Mouse (Mus musculus) neural tube, embryonic 14.5 days (tissue): ENCODE measurements around the gene Ctdnep1. TPM values are rescaled to one million over a fixed set of nuclear protein-coding genes. Genes with fewer than 3 reads are reported as not detected.

Experiments
- ATAC-seq: fragments of 200-750 bp; cut with Nextera tagmentation; 2 replicates; pipeline ENCODE4 v1.8.0; 2017; ENCODE audit warnings: low read depth, mild to moderate bottlenecking, moderate TSS enrichment, moderate library complexity
- H3K27ac ChIP-seq: fragments of 300-500 bp; sonication (generic); 2 replicates; pipeline ENCODE4 v1.5.1; 2014; ENCODE audit warnings: low read depth, mild to moderate bottlenecking, control low read depth, low read length, moderate library complexity, mixed read lengths
- H3K27me3 ChIP-seq: fragments of 300-500 bp; sonication (generic); 2 replicates; pipeline ENCODE4 v1.6.1; 2014; ENCODE audit warnings: low read length; ENCODE audit not compliant: control insufficient read depth, insufficient read depth
- H3K36me3 ChIP-seq: fragments of 300-500 bp; sonication (generic); 2 replicates; pipeline ENCODE4 v1.6.1; 2014; ENCODE audit warnings: low read length, mixed read lengths; ENCODE audit not compliant: control insufficient read depth, insufficient read depth
- H3K4me1 ChIP-seq: fragments of 300-500 bp; sonication (generic); 2 replicates; pipeline ENCODE4 v1.6.1; 2014; ENCODE audit warnings: low read length; ENCODE audit not compliant: control insufficient read depth, insufficient read depth
- H3K4me2 ChIP-seq: fragments of 300-500 bp; sonication (generic); 2 replicates; pipeline ENCODE4 v1.6.1; 2014; ENCODE audit warnings: mild to moderate bottlenecking, low read depth, low read length, control low read depth
- H3K4me3 ChIP-seq: fragments of 300-500 bp; sonication (generic); 2 replicates; pipeline ENCODE4 v1.5.1; 2014; ENCODE audit warnings: low read depth, low read length, control low read depth, mixed read lengths
- H3K9ac ChIP-seq: fragments of 300-500 bp; sonication (generic); replicated peaks from 2 replicates; pipeline ENCODE4 v1.6.1; 2014; ENCODE audit warnings: low read depth, mild to moderate bottlenecking, control low read depth, low read length, mixed read lengths
- H3K9me3 ChIP-seq: fragments of 300-500 bp; sonication (generic); 2 replicates; pipeline ENCODE4 v1.6.1; 2016; ENCODE audit warnings: low read length; ENCODE audit not compliant: control insufficient read depth
- WGBS: fragments of 180-500 bp; shearing (Covaris S2); extraction: QIAGEN DNeasy Blood & Tissue Kit; methylation state at CpG from one replicate; pipeline ENCODE4 v1.1.7; 2014; 5-methylcytosine and 5-hydroxymethylcytosine counted together
- polyA plus RNA-seq: library from polyadenylated mRNA; unstranded; fragments of >200 nt; fragmentation: Nextera tagmentation; extraction: Ambion mirVana; gene quantifications from 2 replicates; pipeline ENCODE4 v1.2.1, GENCODE M21; 2014

Ctdnep1 gene
- polyA plus RNA-seq, 1 experiment from 2014 or later = 26.5 TPM

DNA sequence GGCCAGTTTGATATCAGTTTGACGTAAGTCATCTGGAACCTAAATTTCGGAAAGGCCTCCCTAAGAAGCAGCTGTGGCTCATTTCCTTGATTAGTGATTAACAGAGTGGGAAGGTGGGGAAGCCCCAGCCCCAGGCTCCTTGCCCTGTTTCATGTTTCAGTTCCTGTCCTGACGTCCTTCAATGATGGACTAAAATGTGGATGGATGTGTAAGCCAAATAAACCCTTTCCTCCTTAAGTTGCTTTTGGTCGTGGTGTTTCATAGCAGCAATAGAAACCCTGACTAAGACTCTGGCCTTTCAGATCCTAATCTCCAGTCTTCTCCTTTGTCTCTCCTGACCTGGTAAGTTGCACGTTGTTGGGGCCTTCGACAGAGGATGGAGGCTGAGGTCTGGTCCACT is 10.7 kb upstream of the Ctdnep1 start:
- Histone ChIP-seq H3K4me3 (no peak overlapping the region), H3K36me3 (peaks cover 35% of the 10 kb centered on the region), H3K27ac (no peak overlapping the region), H3K4me2 (no peak overlapping the region), H3K9ac (no peak overlapping the region), H3K27me3 (peaks cover 25% of the 10 kb centered on the region), H3K9me3 (no peaks in the 10 kb centered on the region), H3K4me1 (peaks cover 6% of the 10 kb centered on the region; the same call in 1 of the 2 replicates)
- no peak for ATAC-seq
- WGBS = 90% methylated on average over 6 of the region's 6 CpGs

DNA sequence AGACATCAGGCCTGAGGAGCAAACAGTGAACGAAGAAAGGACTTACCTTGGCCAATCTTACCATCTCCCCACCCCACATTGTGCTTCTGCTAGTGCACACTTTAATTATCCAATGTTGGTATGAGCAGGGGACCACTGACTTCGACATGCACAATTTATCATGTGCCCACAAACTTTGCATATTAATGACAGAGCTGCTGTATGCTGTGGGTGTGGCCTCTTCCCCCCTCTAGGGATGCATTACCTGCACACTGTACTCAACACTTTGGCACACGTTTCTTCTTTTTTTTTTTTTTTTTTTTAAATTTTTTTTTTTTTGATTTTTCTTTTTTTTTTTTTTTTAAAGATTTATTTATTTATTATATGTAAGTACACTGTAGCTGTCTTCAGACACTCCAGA is 10.2 kb upstream of the Ctdnep1 start:
- peaks cover 4% of the 10 kb centered on the region; the same call in 1 of the 2 replicates for H3K4me1 ChIP-seq
- H3K4me3 ChIP-seq = no peak overlapping the region
- peaks cover 20% of the 10 kb centered on the region for H3K27me3 ChIP-seq
- H3K9ac ChIP-seq = no peak overlapping the region
- ATAC-seq = no peak
- H3K4me2 ChIP-seq = no peak overlapping the region
- H3K36me3 ChIP-seq = peaks cover 36% of the 10 kb centered on the region
- H3K27ac ChIP-seq = no peak overlapping the region
- 88% methylated on average over 3 of the region's 3 CpGs for WGBS
- no peaks in the 10 kb centered on the region for H3K9me3 ChIP-seq

DNA sequence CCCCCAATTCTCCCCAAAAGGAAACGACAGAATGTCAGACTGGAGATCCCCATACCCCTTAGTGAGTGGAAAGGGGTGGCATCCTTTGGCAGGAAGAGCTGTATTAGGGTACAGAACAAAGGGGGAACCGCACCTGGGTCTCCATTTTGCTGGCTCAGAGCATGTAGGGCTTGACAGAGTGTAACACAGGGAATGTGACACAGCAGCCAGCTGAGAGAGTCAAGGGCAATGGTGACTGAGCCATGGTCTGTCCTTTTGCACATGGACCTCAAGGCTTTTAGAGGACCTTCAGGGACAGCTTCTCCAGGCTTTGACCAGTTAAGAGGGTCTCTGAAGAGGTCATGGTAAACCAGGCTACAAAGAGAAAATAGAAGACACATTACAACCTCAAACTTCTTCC is 6.0 kb upstream of the Ctdnep1 start:
- H3K27me3 ChIP-seq = no peaks in the 10 kb centered on the region
- WGBS = 92% methylated on average over 2 of the region's 2 CpGs
- H3K4me1 ChIP-seq = peaks cover 4% of the 10 kb centered on the region; the same call in 1 of the 2 replicates
- H3K4me3 ChIP-seq = no peak overlapping the region
- H3K9me3 ChIP-seq = no peaks in the 10 kb centered on the region
- no peak overlapping the region for H3K9ac ChIP-seq
- no peak for ATAC-seq
- no peak overlapping the region for H3K27ac ChIP-seq
- peaks cover 26% of the 10 kb centered on the region for H3K36me3 ChIP-seq
- H3K4me2 ChIP-seq = no peak overlapping the region

DNA sequence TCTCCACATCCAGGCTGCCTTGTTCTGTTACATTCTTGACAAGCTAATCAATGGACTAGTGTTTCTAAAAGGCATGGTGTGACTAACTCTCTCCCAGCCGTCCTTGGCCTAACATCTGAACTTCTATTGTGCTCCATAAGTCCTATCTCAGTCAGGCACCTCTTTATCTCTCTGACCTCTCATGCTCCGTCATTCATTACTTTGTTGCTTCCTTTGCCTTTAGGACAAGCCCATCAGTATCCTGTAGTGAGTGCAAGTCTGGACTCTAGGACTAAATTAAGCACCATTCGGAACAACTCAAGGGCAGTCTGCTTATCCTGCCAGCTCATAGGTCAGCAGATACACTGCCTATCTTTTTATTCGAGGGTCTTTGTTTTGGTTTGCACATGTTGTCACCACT is 4.7 kb upstream of the Ctdnep1 start:
- Histone ChIP-seq H3K9me3 (no peaks in the 10 kb centered on the region), H3K27ac (no peak overlapping the region), H3K9ac (no peak overlapping the region), H3K27me3 (no peaks in the 10 kb centered on the region), H3K4me1 (peaks cover 4% of the 10 kb centered on the region; the same call in 1 of the 2 replicates), H3K36me3 (peaks cover 21% of the 10 kb centered on the region), H3K4me2 (no peak overlapping the region), H3K4me3 (no peak overlapping the region)
- no peak for ATAC-seq
- WGBS = 88% methylated on average over 4 of the region's 4 CpGs

DNA sequence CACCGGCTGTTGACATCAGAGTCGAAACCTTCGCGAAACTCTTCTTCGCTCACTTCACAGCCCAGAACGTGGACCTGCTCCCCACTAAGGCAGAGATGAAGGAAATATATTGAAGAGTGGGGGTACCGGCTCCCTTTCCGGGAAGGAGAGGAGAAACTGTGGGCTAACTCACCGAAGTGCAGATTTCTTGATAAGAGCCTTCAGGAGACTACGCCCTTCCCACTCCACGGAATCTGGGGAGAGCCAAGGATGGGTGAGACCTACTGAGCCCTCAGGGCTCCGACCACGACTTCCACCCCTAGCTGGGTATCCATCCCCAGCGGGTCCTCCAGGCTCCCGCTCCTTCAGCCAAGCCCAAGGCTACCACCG is 1.1 kb upstream of the Ctdnep1 start:
- H3K4me1 ChIP-seq = peaks cover 23% of the 10 kb centered on the region
- 3% methylated on average over 16 of the region's 16 CpGs for WGBS

DNA sequence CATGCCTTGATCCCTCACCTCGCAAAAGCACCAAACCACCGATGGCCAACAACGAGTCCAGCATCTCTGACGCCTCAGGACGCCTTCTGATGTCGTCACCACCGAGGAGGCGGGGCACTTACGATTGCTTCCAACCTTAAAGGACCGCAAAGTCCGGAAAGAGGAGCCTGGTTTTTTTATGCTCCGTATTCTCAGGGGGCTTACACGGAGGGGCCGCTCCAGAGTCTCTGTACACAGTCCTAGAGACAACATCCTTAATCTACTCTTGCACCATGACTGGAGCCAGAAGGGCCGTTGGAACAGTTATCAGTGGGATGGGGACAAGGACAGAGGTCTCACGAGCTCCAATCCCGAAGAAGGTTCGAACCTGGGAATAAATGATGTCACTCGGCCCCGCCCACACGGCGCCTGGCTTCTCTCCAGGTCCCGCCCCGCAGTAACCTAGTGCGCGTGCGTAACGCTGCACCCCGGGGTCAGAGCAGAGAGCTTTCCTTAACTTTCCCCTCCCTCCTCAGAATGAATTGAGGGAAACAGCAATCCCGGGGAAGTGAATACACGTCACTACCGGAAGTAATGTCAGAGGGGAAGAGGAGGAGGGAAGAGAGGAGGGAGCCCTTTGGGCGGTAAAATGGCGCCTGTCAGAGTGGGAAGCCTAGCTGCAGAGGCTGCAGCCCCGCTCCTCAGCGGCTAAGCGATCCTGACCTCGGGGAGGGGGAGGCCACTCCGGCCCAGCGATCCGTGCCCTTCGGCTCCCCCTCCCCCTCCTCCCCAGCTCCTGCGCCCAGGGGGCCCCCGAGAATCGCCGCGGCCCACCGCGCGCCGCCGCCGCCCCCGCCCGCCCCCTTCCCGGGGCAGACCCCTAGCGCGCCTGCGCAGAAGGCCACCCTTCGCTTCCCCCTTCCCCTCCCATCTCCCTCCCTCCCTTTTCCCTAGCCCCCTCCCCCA is 488 bp upstream of the Ctdnep1 start:
- no peaks in the 10 kb centered on the region for H3K27me3 ChIP-seq
- peak overlapping the region; percentile 100 for H3K4me3 ChIP-seq
- no peaks in the 10 kb centered on the region for H3K9me3 ChIP-seq
- H3K27ac ChIP-seq = peak overlapping the region; percentile 96
- under 1% methylated on average over 34 of the region's 60 CpGs for WGBS
- peak overlapping the region; percentile 97 for H3K9ac ChIP-seq
- peak overlapping the region; percentile 91 for H3K4me2 ChIP-seq
- peaks cover 23% of the 10 kb centered on the region for H3K4me1 ChIP-seq
- H3K36me3 ChIP-seq = peaks cover 21% of the 10 kb centered on the region
- ATAC-seq = peak; percentile 90

More for the DNA sequence above, 1.1 kb upstream of the Ctdnep1 start:
- Histone ChIP-seq H3K9ac (peak overlapping the region; percentile 97), H3K9me3 (no peaks in the 10 kb centered on the region), H3K36me3 (peaks cover 20% of the 10 kb centered on the region), H3K4me2 (peak overlapping the region; percentile 91), H3K27ac (peak overlapping the region; percentile 96), H3K4me3 (peak overlapping the region; percentile 100), H3K27me3 (no peaks in the 10 kb centered on the region)
- ATAC-seq = no peak

DNA sequence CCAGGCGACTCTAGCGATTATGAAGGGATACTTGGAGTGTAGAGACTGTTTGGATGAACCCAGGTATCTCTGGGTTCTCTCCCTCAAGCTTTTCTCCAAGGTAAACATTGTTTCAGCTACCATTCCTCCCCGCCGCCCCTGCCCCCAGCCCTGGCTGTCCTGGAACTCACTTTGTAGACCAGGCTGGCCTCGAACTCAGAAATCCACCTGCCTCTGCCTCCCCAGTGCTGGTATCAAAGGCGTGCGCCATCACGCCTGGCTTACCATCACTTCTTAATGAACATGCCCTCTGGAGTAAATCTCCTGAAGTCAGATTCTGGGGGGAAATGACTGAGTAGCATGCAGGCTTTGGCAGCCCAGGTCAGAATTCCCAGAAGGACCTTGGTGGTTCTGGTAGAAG is 1.3 kb downstream of the Ctdnep1 start, which contains the start of gene Elp5:
Gene Elp5 (minus strand): TSS at position 293 of the 400 bp plus-strand sequence.
- peak within 1 kb of the TSS; percentile 97 for H3K9ac ChIP-seq
- no peak for ATAC-seq
- WGBS = 65% methylated on average over 8 of the region's 8 CpGs
- peak within 1 kb of the TSS; percentile 100 for H3K4me3 ChIP-seq
- H3K4me1 ChIP-seq = peaks cover 23% of the 10 kb centered on the region
- H3K9me3 ChIP-seq = no peaks in the 10 kb centered on the region
- peaks cover 22% of the 10 kb centered on the region for H3K36me3 ChIP-seq
- no peaks in the 10 kb centered on the region for H3K27me3 ChIP-seq
- H3K4me2 ChIP-seq = peak within 1 kb of the TSS; percentile 64
- peak within 1 kb of the TSS; percentile 96 for H3K27ac ChIP-seq

DNA sequence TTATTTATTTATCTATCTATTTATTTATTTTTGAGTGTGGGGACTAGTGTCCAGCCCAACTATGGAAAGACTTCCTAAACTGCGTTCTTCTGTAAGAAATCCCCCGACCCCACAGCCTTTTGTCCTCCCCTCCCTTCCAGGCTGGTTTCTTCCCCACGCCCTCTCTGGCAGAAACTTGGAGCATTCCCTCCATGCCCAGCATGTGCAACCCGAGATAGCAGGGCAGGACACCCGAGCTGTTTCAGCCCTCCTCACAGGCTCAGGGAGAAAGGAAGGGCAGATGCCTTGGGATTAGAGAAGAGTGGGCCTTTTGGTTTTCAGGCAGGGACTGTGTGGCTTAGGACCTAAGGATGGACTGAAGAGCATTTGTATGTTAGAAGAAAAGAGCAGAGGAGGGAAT is 1.9 kb downstream of the Ctdnep1 start:
- Histone ChIP-seq H3K4me2 (peak overlapping the region; percentile 64), H3K36me3 (peaks cover 26% of the 10 kb centered on the region), H3K27me3 (no peaks in the 10 kb centered on the region), H3K4me1 (peaks cover 23% of the 10 kb centered on the region), H3K9me3 (no peaks in the 10 kb centered on the region), H3K27ac (no peak overlapping the region), H3K4me3 (peak overlapping the region; percentile 9; the same call in 1 of the 2 replicates), H3K9ac (0 out of 2 replicates have a peak overlapping the region, but pooled peaks have one; percentile 12)
- WGBS = 42% methylated on average over 5 of the region's 5 CpGs
- no peak for ATAC-seq

DNA sequence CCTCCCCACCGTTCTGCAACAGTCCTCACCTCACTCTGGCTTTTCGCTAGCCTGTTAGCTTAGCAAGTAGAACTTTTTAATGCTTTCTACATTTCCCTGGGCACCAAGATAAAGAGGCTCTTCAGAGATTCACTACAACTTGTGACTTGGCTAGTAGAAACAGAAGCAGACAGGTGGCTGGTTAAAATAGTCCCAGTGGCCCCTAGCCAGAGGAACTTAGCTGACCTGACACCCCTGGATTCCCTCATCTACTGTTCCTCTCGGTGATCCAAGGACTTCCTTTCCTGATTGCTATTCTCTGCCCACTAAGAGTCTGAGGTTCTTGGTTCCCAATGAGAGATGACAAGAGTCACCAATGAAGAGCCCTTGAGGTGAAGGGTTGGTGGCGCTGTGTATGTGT is 2.4 kb downstream of the Ctdnep1 start:
- Histone ChIP-seq H3K9me3 (no peaks in the 10 kb centered on the region), H3K27ac (no peak overlapping the region), H3K36me3 (peaks cover 31% of the 10 kb centered on the region), H3K27me3 (no peaks in the 10 kb centered on the region), H3K4me3 (no peak overlapping the region), H3K4me1 (peaks cover 23% of the 10 kb centered on the region), H3K9ac (no peak overlapping the region), H3K4me2 (peak overlapping the region; percentile 64)
- ATAC-seq = no peak
- 91% methylated on average over 4 of the region's 4 CpGs for WGBS
